Mouse (Mus musculus) CD4-positive helper T cell, adult 2 months (primary cell): Measurements from ENCODE around the gene Snrnp200.
"Not testable (repeated sequence)": the region's sequence is repeated elsewhere in the genome, so short reads cannot be mapped to it uniquely, and the experiment has no call there.

Experiments
- DNase-seq: peaks from one replicate; pipeline ENCODE4 v3.0.0-alpha.2; 2012; ENCODE audit warnings: low read depth, missing footprints, low spot score

Snrnp200 gene

DNA sequence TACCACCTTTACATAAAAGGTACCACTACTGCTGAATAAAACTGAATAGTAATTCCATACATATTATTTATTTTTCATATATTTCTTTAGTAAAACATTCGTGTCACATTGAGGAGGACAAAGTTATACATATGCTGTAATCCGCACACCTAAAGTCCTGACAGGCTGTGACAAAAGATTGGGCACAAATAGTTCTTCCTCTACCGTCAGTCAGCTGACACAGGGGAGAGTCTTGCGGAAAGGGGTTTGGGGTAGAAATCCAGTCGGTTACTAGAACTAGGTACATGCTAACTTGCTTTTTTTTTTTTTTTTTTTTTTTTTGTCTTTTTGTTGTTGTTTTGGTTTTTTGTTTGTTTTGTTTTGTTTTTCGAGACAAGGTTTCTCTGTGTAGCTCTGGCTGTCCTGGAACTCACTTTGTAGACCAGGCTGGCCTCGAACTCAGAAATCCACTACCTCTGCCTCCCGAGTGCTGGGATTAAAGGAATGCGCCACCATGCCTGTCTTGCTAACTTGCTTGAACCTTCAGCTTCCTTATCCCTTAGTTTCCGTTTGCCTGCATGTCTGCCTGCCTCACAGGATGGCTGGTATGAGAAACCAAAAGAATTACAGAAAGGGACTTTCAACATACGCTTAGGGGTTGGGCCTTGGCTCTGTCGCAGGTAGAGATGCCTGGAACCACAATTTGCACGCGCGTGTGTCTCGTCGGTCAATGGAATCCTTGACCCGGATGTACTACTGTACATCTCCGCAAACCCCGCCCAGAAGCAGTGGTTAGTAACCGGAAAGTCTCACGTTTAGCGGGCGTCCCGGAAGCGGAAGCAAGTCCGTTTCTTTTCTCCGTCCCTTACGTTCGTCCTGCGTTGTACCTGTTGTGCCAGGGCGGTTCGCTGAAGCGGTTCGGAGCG, at the start of gene Snrnp200, which contains the start of gene 1810024B03Rik:
Snrnp200 (plus strand) TSS at position 840 of the 905 bp plus-strand sequence.
1810024B03Rik (minus strand) TSS at position 734 of the 905 bp plus-strand sequence.
- peak; percentile 97 for DNase-seq

DNA sequence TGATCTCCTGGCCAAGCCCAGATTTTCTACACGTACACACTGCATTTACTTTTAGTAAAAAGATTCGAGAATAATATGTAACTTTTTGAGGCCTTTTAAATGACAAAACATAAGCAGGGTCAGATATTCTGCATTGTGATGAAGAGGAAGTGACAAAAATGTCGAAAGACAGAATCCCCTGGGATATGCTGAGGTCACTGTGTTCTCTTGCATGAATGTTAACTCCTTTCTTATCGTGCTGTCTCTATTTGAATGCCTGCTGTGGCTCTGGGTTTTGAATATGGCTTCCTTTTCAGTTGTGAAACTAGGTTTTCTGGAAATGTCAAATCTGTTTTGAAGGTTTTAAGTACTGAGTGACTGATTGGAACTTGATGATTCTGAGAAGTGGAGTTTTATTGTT, 42.5 kb upstream of the Snrnp200 start:
- DNase-seq, result no peak

DNA sequence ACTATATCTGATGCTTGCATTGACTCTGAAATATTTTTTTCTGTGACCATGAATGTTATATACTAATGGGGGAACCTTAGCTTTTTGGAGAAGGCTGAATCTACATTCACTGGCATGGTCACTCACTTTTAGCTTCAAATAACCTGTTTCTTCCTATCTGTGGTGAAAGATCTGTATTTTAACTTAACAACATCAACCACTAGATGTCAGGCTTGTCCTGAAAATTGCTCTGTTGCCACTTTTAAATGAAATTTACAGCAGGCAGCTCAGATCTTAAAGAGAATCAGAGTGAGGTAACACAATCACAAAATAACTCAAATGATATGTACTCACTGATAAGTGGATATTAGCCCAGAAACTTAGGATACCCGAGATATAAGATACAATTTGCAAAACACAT, 41.9 kb upstream of the Snrnp200 start:
- peak; percentile 67 for DNase-seq

DNA sequence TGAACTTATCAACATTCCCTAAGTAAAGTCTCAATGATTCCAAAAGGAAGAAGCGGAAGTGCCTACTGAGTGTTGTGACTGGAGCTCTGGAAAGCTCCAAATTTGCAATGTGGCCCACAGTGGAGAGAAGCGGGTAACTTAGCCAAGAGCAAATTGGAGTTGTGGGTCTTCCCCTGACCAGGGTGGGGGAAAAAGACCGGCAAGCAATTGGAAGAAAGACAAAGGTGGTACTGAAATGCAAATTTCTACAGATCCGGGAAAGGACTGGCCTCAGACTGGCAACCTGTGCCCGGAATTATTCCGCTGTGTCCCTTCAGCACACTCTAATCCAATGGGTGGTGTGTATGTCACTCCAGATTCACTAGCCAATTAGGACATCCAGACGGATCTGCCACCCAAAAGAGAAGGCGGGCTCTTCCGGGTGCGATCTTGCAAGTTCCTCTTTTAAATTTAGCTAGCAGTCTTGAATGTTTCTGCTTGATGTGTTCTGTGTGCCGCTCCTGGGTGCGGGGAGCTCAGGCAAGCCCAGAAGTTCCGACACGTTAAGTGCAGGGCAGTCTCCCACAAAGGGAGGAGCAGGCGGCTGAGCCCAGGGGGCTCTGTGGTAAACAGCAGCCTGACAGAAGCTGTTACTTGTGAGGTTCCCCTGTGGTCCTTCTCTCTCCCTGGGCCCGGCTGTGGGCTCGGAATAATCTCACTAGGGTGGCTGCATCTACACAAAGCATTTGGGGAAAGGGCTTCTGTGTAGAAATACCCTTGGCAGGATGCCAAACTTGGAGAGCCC, 25.4 kb upstream of the Snrnp200 start:
- DNase-seq, result peak; percentile 86

DNA sequence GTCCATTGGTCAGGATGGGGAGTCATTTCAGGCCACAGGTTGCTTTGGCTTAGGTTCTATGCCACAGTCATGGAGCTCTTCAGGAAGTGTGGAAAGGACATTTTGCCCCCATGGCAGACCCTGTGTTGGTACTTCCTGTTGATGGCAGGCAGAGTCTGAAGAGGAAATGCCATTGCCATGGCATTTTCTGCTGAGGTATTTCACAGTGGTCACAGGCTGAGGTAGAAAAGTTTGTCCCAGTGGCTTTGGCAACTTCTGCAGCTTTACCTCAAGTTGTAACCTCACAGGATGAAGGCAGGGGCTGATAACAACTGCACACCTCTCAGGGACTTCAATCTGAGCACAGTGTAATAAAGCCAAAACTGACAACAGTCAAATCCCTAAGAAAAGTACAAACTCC, 18.6 kb upstream of the Snrnp200 start:
- peak; percentile 33 for DNase-seq

DNA sequence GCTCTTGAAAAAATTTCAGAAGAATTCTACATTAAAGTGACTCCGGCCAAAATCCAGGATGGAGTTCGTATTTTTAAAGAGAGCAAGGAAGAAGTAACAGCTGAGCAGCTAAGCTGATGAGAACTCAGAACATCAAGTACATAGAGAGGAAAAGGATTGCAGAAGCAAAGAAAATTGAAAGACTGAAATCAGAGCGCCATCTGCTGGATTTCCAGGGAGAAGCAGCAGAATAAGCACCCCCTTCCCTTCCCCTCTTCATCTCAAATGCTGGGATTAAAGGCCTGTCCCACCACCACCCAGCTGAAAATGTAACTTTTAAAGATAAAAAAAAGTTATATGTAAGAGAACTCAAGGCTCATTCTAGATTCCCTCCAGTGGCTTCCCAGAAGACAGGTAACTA, 3.3 kb upstream of the Snrnp200 start:
- peak; percentile 67 for DNase-seq

DNA sequence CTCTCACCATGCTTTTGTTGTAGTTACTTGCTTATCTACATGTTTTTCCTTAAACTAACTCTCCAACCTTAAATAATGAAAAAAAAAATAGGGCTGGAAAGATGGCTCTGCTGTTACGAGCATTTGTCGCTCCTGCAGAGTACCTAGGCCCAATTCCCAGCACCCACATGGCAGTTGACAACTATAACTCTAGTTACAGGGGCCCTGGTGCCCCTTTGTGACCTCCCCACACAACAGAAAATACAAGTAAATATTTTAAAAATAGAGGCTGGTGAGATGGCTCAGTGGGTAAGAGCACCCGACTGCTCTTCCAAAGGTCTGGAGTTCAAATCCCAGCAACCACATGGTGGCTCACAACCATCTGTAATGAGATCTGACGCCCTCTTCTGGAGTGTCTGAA, 2.2 kb upstream of the Snrnp200 start:
- DNase-seq, result not testable (repeated sequence)

DNA sequence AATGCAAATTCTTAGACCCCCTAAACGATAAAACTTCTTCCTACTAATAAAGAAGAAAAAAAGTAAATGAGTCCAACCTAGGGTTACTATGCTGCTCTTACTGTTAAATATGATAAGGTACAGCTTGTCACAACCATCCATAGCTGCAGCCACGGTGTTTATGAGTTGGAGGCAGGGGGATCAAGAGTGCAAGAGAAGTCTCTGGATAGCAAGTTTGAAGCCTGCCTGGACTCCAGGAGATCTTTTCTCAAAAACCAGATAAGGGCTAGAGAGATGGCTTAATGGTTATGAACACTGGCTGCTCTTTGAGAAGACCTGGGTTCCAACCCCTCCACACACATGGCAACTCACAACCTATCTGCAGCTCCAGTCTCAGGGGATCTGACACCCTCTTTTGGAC, 1.3 kb upstream of the Snrnp200 start:
- DNase-seq, result no peak

DNA sequence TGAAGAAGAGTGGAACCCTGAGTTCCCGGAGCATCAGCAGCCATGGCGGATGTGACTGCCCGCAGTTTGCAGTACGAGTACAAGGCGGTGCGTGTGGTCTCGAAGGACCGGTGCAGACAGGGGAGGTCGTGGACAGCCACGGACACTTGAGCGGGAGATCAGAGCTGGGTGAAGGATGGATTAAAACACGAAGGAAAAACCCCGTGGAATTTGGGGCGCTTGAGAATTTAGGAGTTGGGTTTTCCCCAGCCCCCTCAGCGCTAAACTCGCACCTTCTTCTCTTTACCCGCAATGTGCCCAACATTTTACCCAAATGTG, 225 bp downstream of the Snrnp200 start:
- no peak for DNase-seq

DNA sequence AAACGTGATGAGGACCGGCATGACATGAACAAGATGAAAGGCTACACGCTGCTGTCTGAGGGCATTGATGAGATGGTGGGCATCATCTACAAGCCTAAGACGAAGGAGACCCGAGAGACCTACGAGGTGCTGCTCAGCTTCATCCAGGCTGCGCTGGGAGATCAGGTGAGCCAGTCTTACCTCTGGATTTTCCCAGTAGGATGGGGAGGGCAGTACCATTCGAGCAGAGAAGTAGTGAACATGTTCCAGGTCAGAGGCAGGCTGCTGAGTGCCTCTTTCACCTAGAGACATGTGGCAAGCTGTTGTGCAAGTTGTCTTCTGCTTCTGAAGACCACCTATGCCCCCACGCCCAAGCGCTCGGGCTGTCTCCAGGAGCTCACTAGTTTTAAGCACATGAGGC, 2.5 kb downstream of the Snrnp200 start:
- no peak for DNase-seq

DNA sequence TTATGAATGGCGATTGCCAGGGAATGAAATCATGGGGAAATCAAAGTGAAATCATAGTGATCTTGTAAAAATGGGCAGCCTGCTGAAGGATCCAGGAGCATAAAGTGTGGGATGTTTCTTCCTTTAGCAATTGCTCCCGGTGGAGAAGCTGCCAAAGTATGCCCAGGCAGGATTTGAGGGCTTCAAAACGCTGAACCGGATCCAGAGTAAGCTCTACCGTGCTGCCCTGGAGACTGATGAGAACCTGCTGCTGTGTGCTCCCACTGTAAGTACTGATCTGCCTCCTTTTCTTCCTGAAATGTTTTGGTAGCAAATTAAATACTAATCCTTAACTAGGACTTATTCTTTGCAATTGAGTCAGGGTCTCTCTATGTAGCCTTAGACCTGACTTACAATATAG, 9.6 kb downstream of the Snrnp200 start:
- DNase-seq, result no peak

DNA sequence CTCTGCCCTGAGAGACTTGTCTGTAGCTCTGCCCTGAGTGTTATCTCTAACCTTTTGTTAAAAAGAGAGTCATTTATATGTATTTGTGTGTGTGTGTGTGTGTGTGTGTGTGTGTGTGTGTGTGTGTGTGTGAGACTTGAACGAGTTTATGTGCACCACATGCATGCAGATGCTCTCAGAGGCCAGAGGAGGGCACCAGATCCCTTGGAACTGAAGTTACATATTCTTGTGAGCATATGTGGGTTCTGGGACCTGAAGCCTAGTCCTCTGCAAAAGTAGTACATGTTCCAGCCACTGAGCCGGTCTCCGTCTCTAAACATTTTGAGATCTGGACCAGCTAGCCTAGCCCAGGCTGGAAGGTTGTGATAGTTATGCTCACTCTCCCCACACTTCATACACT, 17.1 kb downstream of the Snrnp200 start:
- DNase-seq, result no peak

DNA sequence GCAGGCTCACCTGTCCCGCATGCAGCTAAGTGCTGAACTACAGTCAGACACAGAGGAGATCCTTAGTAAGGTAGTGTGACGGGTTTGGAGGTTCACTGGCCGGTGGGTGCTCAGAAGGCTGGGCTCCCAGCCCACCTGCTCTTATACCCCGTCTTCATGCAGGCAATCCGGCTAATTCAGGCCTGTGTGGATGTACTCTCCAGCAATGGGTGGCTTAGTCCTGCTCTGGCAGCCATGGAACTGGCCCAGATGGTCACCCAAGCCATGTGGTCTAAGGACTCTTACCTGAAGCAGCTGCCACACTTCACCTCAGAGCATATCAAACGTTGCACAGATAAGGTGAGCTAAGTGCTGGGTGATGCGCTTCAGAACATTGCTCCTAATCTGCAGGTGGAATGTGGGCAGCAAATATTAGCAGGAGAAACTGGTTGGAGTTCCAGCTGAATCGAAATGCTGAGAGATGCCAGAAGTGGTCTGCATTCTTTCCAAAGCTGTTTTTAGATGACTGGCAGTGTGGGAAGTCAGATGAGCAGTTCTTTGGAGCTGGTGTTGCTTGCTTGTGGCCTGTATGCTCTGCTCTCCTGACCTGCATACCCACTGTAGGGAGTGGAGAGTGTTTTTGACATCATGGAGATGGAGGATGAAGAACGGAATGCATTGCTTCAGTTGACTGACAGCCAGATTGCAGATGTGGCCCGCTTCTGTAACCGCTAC, 29.9 kb downstream of the Snrnp200 start:
- no peak for DNase-seq

DNA sequence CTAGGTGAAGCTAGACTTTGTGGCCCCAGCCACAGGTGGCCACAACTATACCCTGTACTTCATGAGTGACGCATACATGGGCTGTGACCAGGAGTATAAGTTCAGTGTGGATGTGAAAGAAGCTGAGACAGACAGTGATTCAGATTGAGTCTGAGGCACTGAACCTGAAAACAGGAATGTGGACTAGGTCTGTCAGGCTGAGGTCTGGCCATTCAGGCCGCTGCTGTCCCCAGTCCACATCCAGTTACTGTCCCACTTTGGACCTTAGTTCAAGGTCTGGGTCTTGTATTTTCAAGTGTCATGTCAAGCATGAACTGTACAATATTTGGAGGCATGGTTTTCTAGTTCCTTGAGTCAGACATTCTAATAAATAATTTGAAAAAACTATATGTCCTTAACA, 31.9 kb downstream of the Snrnp200 start:
- no peak for DNase-seq

DNA sequence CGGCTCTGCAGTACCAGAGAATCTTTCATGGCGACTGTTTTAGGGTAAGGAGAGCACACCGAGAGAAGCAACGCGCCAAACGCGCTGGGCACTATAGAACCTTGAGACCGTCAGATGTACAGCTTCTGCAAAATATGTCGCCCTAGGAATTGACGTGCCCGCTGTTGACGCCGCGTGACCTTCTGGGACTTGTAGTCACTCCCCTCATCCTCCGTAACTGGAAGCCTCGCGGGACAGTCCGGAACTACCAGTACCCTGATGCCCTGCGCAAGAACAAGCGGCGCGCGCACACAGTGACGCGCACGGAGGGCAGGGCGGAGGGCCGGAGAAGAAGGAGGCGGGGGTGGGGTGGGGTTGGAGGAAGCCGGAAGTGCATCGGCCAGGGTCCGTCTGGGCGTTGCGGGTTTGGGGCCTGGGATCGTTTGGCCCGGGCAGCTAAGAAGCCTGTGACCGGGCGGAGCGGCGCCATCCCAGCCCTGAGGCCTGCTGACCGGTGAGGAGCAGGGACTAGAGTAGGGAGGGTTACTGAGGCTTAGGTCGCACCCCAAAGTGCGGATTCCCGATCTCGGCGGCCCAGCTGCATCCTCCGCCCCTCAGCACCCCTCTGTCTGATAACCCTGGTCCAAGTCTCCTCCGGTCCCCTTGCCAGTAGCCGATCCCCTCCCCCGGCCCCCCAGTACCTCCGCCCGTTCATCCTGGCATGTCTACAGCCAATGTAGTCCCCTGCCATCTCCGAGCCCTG, 39.6 kb downstream of the Snrnp200 start, which contains the start of the genes Ciao1 and Tmem127:
Ciao1 (minus strand) TSS at position 225 of the 742 bp plus-strand sequence.
Tmem127 (plus strand) TSS at position 317 of the 742 bp plus-strand sequence.
- peak; percentile 99 for DNase-seq

DNA sequence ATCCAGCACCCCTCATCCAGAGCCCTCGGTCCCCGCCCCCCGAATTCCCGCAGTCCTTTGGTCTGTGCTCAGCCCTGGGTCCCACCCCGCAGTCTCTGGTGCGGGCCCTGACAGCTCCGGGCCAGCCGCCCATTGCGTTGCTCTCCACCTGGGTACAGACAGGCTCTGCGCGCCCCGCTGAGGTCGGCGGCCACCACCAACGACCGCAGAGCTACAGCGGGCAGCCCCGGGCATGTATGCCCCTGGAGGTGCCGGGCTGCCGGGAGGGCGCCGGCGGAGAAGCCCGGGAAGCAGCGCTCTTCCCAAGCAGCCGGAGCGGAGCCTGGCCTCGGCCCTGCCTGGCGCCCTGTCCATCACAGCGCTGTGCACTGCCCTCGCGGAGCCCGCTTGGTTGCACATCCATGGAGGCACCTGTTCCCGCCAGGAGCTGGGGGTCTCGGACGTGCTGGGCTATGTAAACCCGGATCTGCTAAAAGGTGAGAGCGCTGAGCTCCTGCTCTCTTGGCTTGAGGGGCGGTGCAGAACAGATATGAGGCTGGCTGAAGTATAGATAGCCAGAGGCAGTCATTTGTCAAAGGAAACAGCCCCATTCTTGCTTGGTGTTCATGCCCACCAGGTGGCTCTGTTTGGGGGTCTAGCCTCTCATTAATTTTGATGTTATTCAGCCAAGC, 40.3 kb downstream of the Snrnp200 start:
- peak; percentile 53 for DNase-seq

DNA sequence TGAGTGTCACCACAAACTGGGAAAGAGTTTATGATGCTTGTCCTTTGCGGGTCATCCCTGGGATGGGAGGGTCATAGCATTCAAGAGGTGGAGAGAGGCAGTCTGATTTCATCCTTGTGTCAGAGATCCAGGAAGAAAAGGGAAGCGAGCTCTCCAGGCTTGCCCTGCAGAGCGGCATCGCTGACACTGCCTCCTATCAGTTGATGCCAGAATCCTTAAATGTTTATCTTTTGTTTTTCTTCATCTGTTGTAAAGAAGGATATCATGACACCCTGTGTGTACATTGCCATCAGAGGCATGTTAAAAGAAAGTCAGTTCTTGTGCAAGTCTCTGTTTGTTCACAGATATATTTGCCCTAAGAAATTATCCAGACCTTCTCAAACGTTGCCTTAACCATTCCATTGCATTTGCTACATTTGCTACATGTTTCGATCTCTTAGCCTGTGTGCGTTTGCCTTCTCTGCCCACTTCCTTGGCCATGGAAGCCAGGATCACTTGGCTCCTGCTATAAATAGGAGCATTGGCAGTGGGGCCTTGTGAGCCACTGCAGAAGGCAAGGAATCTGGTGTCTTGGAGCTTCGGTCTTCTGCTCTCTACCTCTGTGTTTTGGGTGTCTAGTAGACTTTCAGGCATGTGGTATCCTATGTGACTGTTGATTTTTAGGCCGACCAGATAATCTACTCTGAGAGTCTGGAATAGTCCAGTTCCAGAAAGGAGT, 42.3 kb downstream of the Snrnp200 start:
- no peak for DNase-seq

DNA sequence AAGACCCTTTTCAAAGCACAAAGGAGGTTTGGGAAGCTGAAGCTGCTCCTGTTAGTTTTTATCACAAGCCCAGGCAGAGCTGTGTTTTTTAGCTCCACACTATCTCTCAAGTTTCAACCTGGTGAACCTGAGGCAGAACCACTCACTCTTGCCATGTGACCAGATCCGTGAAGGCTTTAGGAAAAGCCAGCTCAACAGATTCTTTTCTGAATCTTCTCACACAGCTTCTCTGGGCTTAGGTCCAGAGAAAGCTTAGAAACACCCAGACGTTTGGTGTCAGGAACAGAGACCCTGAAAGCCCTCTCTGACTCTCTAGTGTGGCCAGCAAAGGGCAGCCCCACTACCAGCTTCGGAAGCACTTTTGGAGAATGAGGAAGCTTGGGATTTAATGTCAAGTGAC, 43.3 kb downstream of the Snrnp200 start:
- no peak for DNase-seq

DNA sequence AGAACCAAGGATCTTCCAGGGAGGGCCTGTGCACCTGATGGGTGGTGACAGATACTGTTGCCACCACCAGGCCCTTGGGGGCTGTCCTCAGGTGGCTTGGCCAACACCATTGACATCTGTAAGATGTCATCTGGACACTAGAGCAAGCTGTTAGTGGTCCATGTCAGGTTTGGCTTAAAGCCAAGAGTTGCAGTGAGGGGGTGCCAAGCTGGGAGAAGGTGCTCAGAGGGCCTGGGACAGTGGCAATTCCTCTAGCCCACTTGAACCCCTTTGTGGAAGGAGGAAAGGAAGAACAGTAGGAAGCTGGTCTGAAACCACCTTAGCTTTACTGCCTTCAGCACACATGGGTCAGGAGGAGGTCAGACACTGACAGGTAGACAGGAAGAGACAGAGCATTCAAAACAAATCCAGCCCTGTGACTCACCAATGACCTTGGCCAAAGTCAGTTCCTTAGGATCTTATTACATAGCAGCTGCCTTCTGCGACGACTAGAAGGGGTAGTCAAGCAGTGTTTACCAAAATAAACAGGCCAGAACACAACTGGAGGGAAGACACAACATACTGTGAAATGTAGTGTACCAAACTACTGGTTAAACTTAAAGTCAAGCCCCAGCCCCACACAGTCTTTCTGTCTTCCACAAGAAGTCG, 43.8 kb downstream of the Snrnp200 start:
- DNase-seq, result no peak
